Mouse (Mus musculus) v-Abl transformed pro-B cells (cell line): ENCODE data around the gene Fat3.

Experiments
- in situ Hi-C, 2 experiments: fragments of 400-800 bp; cut with MboI; formaldehyde crosslinking; loops; one replicate each; pipeline ENCODE4 v1.15.1; 2025; ENCODE audit not compliant: unreplicated experiment in 2 of 2

Gene Fat3

GRCm38 (mm10) chr9:16265519-16265918 is 235.6 kb downstream of the Fat3 start:
- in situ Hi-C loops = no loop called here

GRCm38 (mm10) chr9:16257241-16257840 is 243.7 kb downstream of the Fat3 start:
- in situ Hi-C loops = no loop called here

- in situ Hi-C loops = no loop called here
Observed at GRCm38 (mm10) chr9:16256577-16257207, 244.4 kb downstream of the Fat3 start.

- in situ Hi-C loops = no loop called here
Observed at GRCm38 (mm10) chr9:16246741-16247140, 254.3 kb downstream of the Fat3 start.

GRCm38 (mm10) chr9:16231575-16231974 is 269.5 kb downstream of the Fat3 start:
- in situ Hi-C loops = no loop called here

GRCm38 (mm10) chr9:16228919-16229318 is 272.2 kb downstream of the Fat3 start:
- in situ Hi-C loops = no loop called here

- in situ Hi-C loops = no loop called here
Observed at GRCm38 (mm10) chr9:16227398-16227797, 273.7 kb downstream of the Fat3 start.

- in situ Hi-C loops = no loop called here
Observed at GRCm38 (mm10) chr9:16226545-16226944, 274.5 kb downstream of the Fat3 start.

GRCm38 (mm10) chr9:16221885-16222284 is 279.2 kb downstream of the Fat3 start:
- in situ Hi-C loops = no loop called here

GRCm38 (mm10) chr9:16216235-16216634 is 284.9 kb downstream of the Fat3 start:
- in situ Hi-C loops = no loop called here

- in situ Hi-C loops = no loop called here
Observed at GRCm38 (mm10) chr9:16214731-16215681, 286.1 kb downstream of the Fat3 start.

GRCm38 (mm10) chr9:16213324-16213723 is 287.8 kb downstream of the Fat3 start:
- in situ Hi-C loops = no loop called here

- in situ Hi-C loops = no loop called here
Observed at GRCm38 (mm10) chr9:16212628-16213027, 288.5 kb downstream of the Fat3 start.

- in situ Hi-C loops = no loop called here
Observed at GRCm38 (mm10) chr9:16212163-16212562, 288.9 kb downstream of the Fat3 start.

- in situ Hi-C loops = no loop called here
Observed at GRCm38 (mm10) chr9:16211468-16211867, 289.6 kb downstream of the Fat3 start.

- in situ Hi-C loops = no loop called here
Observed at GRCm38 (mm10) chr9:16202296-16202695, 298.8 kb downstream of the Fat3 start.

GRCm38 (mm10) chr9:16200948-16201347 is 300.1 kb downstream of the Fat3 start:
- in situ Hi-C loops = no loop called here

- in situ Hi-C loops = no loop called here
Observed at GRCm38 (mm10) chr9:16186461-16186860, 314.6 kb downstream of the Fat3 start.

- in situ Hi-C loops = no loop called here
Observed at GRCm38 (mm10) chr9:16169238-16169637, 331.8 kb downstream of the Fat3 start.

- in situ Hi-C loops = no loop called here
Observed at GRCm38 (mm10) chr9:16168051-16168450, 333.0 kb downstream of the Fat3 start.

- in situ Hi-C loops = no loop called here
Observed at GRCm38 (mm10) chr9:16159366-16159765, 341.7 kb downstream of the Fat3 start.

- in situ Hi-C loops = no loop called here
Observed at GRCm38 (mm10) chr9:16153580-16153930, 347.5 kb downstream of the Fat3 start.
